Mouse (Mus musculus) thymus, adult 2 months (tissue): Measurements from ENCODE around the gene Hist1h3f.

Experiments used
- CTCF ChIP-seq: fragments of 200-500 bp; IDR thresholded peaks from 2 replicates; pipeline ENCODE4 v1.5.1; 2012; ENCODE audit warnings: mild to moderate bottlenecking, control low read depth, low read length, moderate library complexity, borderline replicate concordance; ENCODE audit not compliant: control insufficient read depth, poor library complexity, insufficient read depth; ENCODE audit errors: extremely low read depth
- POLR2A ChIP-seq: fragments of 200-500 bp; IDR thresholded peaks from 2 replicates; pipeline ENCODE4 v1.6.1; 2012; ENCODE audit warnings: mild to moderate bottlenecking, low read length, control low read depth, moderate library complexity; ENCODE audit not compliant: control insufficient read depth, poor library complexity, insufficient read depth; ENCODE audit errors: extremely low read depth

GRCm38 (mm10) chr13:23519416-23519815, 24.4 kb upstream of the Hist1h3f start:
- no peak for TF ChIP-seq CTCF
- TF ChIP-seq POLR2A, result no peak
